Mouse (Mus musculus): ENCODE data around the gene Ldb3.

Ldb3 gene

GRCm38 (mm10) chr14:34554047-34554446, 34.4 kb downstream of the Ldb3 start:
- DNase-seq: no peak

GRCm38 (mm10) chr14:34553470-34553869, 35.0 kb downstream of the Ldb3 start:
- DNase-seq: no peak

- no peak for DNase-seq
Measured at GRCm38 (mm10) chr14:34552226-34552625, 36.3 kb downstream of the Ldb3 start.

GRCm38 (mm10) chr14:34549004-34549671, 39.3 kb downstream of the Ldb3 start:
- peak; percentile 87 for DNase-seq

GRCm38 (mm10) chr14:34548391-34549001, 40.0 kb downstream of the Ldb3 start:
- peak; percentile 73 for DNase-seq

GRCm38 (mm10) chr14:34544545-34544944, 43.9 kb downstream of the Ldb3 start:
- no peak for DNase-seq

- DNase-seq: no peak
Measured at GRCm38 (mm10) chr14:34544001-34544400, 44.5 kb downstream of the Ldb3 start.

- DNase-seq: no peak
Measured at GRCm38 (mm10) chr14:34543596-34543995, 44.9 kb downstream of the Ldb3 start.

GRCm38 (mm10) chr14:34541896-34542295, 46.6 kb downstream of the Ldb3 start:
- DNase-seq: no peak

GRCm38 (mm10) chr14:34540685-34541162, 47.8 kb downstream of the Ldb3 start:
- DNase-seq: no peak

GRCm38 (mm10) chr14:34535883-34536282, 52.6 kb downstream of the Ldb3 start:
- no peak for DNase-seq

GRCm38 (mm10) chr14:34533537-34533936, 54.9 kb downstream of the Ldb3 start:
- no peak for DNase-seq

GRCm38 (mm10) chr14:34532536-34532935, 55.9 kb downstream of the Ldb3 start:
- no peak for DNase-seq

GRCm38 (mm10) chr14:34528804-34529203, 59.7 kb downstream of the Ldb3 start:
- no peak for DNase-seq

- no peak for DNase-seq
Measured at GRCm38 (mm10) chr14:34522701-34523100, 65.8 kb downstream of the Ldb3 start, which contains the start of gene 9230112D13Rik. 9230112D13Rik (minus strand) TSS chr14:34522801.

- DNase-seq: no peak
Measured at GRCm38 (mm10) chr14:34517959-34518544, 70.4 kb downstream of the Ldb3 start.

GRCm38 (mm10) chr14:34516960-34517577, 71.4 kb downstream of the Ldb3 start:
- DNase-seq: no peak

- DNase-seq: no peak
Measured at GRCm38 (mm10) chr14:34515860-34516259, 72.6 kb downstream of the Ldb3 start.

GRCm38 (mm10) chr14:34514120-34514519, 74.4 kb downstream of the Ldb3 start:
- DNase-seq: no peak

- no peak for DNase-seq
Measured at GRCm38 (mm10) chr14:34512602-34513001, 75.9 kb downstream of the Ldb3 start.

GRCm38 (mm10) chr14:34511901-34512300, 76.6 kb downstream of the Ldb3 start:
- no peak for DNase-seq

- DNase-seq: no peak
Measured at GRCm38 (mm10) chr14:34508842-34509439, 79.5 kb downstream of the Ldb3 start.

GRCm38 (mm10) chr14:34508187-34508840, 80.2 kb downstream of the Ldb3 start:
- DNase-seq: no peak
